Mouse (Mus musculus) MEL (cell line): ENCODE measurements around the gene Polr1a. TPM values are rescaled to one million over a fixed set of nuclear protein-coding genes. Genes with fewer than 3 reads are reported as not detected.

Experiments used
- DNase-seq: peaks from one replicate; pipeline ENCODE4 v3.0.0; 2011; ENCODE audit warnings: low read depth, low spot score
- H3K27ac ChIP-seq: 2 replicates; pipeline ENCODE4 v1.5.1; 2012; ENCODE audit warnings: low read depth, mild to moderate bottlenecking, control low read depth, low read length, moderate library complexity; ENCODE audit not compliant: control insufficient read depth
- H3K27me3 ChIP-seq, 2 experiments: fragments of 150-350 bp in 1 of 2; sonication (generic) in 1 of 2; 2 replicates each; pipeline ENCODE4 v1.6.1; 2012; ENCODE audit warnings: low read length in 2 of 2, mild to moderate bottlenecking in 2 of 2, improper control_type of control experiment in 1 of 2, moderate library complexity in 1 of 2; ENCODE audit not compliant: insufficient read depth in 2 of 2, control insufficient read depth in 1 of 2
- H3K36me3 ChIP-seq, 2 experiments: 2 replicates each; pipeline ENCODE4 v1.6.1; 2012 to 2014; ENCODE audit warnings: low read length in 2 of 2, improper control_type of control experiment in 1 of 2, inconsistent platforms in 1 of 2, mild to moderate bottlenecking in 1 of 2; ENCODE audit not compliant: insufficient read depth in 2 of 2, control insufficient read depth in 1 of 2
- H3K4me1 ChIP-seq, 2 experiments: fragments of 150-350 bp in 1 of 2; sonication (generic) in 1 of 2; 2 replicates each; pipeline ENCODE4 v1.6.1; 2012; ENCODE audit warnings: low read length in 2 of 2, improper control_type of control experiment in 1 of 2, mild to moderate bottlenecking in 1 of 2; ENCODE audit not compliant: insufficient read depth in 2 of 2, control insufficient read depth in 1 of 2
- H3K4me3 ChIP-seq, 2 experiments: fragments of 150-350 bp in 1 of 2; sonication (generic) in 1 of 2; 2 replicates each; pipeline ENCODE4 v1.5.1; 2012; ENCODE audit warnings: low read depth in 2 of 2, low read length in 2 of 2, mild to moderate bottlenecking in 2 of 2, moderate library complexity in 2 of 2, control low read depth in 1 of 2, improper control_type of control experiment in 1 of 2; ENCODE audit not compliant: control insufficient read depth in 1 of 2, insufficient read depth in 1 of 2
- H3K79me2 ChIP-seq: 2 replicates; pipeline ENCODE4 v1.6.1; 2012; ENCODE audit warnings: mild to moderate bottlenecking, low read length, moderate library complexity; ENCODE audit not compliant: control insufficient read depth, poor library complexity, insufficient read depth
- H3K9ac ChIP-seq: 2 replicates; pipeline ENCODE4 v1.6.1; 2012; ENCODE audit warnings: low read depth, mild to moderate bottlenecking, control low read depth, low read length, moderate library complexity; ENCODE audit not compliant: control insufficient read depth, poor library complexity, severe bottlenecking
- H3K9me3 ChIP-seq: fragments of 150-350 bp; sonication (generic); replicated peaks from 2 replicates; pipeline ENCODE4 v1.6.1; 2012; ENCODE audit warnings: mild to moderate bottlenecking, low read length, improper control_type of control experiment, moderate library complexity; ENCODE audit not compliant: insufficient read depth
- BHLHE40 ChIP-seq: IDR thresholded peaks from 2 replicates; pipeline ENCODE4 v1.6.1; 2012; ENCODE audit warnings: low read depth, mild to moderate bottlenecking, inconsistent platforms, low read length, improper control_type of control experiment, borderline replicate concordance
- CHD1 ChIP-seq: IDR thresholded peaks from 2 replicates; pipeline ENCODE4 v1.6.1; 2012; ENCODE audit warnings: low read depth, mild to moderate bottlenecking, inconsistent platforms, low read length, improper control_type of control experiment
- CTCF ChIP-seq, 3 experiments: IDR thresholded peaks in 2 of 3; conservative IDR thresholded peaks in 1 of 3; 2 replicates each; pipeline ENCODE4 v1.5.1; 2011 to 2012; ENCODE audit warnings: low read length in 3 of 3, low read depth in 2 of 3, mild to moderate bottlenecking in 2 of 3, improper control_type of control experiment in 1 of 3, inconsistent platforms in 1 of 3, mixed read lengths in 1 of 3, moderate library complexity in 1 of 3; ENCODE audit not compliant: control insufficient read depth in 1 of 3, insufficient read depth in 1 of 3, poor library complexity in 1 of 3, severe bottlenecking in 1 of 3
- E2F4 ChIP-seq: IDR thresholded peaks from 2 replicates; pipeline ENCODE4 v1.6.1; 2011; ENCODE audit warnings: low read depth, low read length, improper control_type of control experiment, borderline replicate concordance
- ELF1 ChIP-seq: IDR thresholded peaks from 2 replicates; pipeline ENCODE4 v1.6.1; 2014; ENCODE audit warnings: low read depth, mild to moderate bottlenecking, inconsistent platforms, low read length, improper control_type of control experiment, moderate library complexity
- EP300 ChIP-seq, 2 experiments: IDR thresholded peaks; 2 replicates each; pipeline ENCODE4 v1.6.1; 2011; ENCODE audit warnings: improper control_type of control experiment in 2 of 2, low read length in 2 of 2, low read depth in 1 of 2, mild to moderate bottlenecking in 1 of 2
- ETS1 ChIP-seq: IDR thresholded peaks from 2 replicates; pipeline ENCODE4 v1.6.1; 2012; ENCODE audit warnings: low read depth, mild to moderate bottlenecking, inconsistent platforms, low read length, improper control_type of control experiment, moderate library complexity
- GABPA ChIP-seq: IDR thresholded peaks from 2 replicates; pipeline ENCODE4 v1.6.1; 2012; ENCODE audit warnings: low read depth, mild to moderate bottlenecking, inconsistent platforms, low read length, improper control_type of control experiment, moderate library complexity
- GATA1 ChIP-seq: IDR thresholded peaks from 2 replicates; pipeline ENCODE4 v1.6.1; 2011; ENCODE audit warnings: low read depth, low read length, improper control_type of control experiment
- JUND ChIP-seq: IDR thresholded peaks from 2 replicates; pipeline ENCODE4 v1.6.1; 2011; ENCODE audit warnings: low read depth, mild to moderate bottlenecking, improper control_type of control experiment, low read length
- KAT2A ChIP-seq: conservative IDR thresholded peaks from 2 replicates; pipeline ENCODE4 v1.6.1; 2012; ENCODE audit warnings: low read depth, low read length, improper control_type of control experiment, inconsistent platforms
- MAX ChIP-seq: IDR thresholded peaks from 2 replicates; pipeline ENCODE4 v1.6.1; 2011; ENCODE audit warnings: low read length, improper control_type of control experiment
- MAZ ChIP-seq: IDR thresholded peaks from 2 replicates; pipeline ENCODE4 v1.6.1; 2012; ENCODE audit warnings: low read depth, mild to moderate bottlenecking, inconsistent platforms, low read length, improper control_type of control experiment
- MXI1 ChIP-seq: IDR thresholded peaks from 2 replicates; pipeline ENCODE4 v1.6.1; 2011; ENCODE audit warnings: mild to moderate bottlenecking, low read depth, low read length, improper control_type of control experiment
- MYC ChIP-seq: IDR thresholded peaks from 2 replicates; pipeline ENCODE4 v1.6.1; 2011; ENCODE audit warnings: low read depth, mild to moderate bottlenecking, low read length, improper control_type of control experiment, moderate library complexity
- NELFE ChIP-seq: IDR thresholded peaks from 2 replicates; pipeline ENCODE4 v1.6.1; 2011; ENCODE audit warnings: low read depth, low read length, improper control_type of control experiment
- NRF1 ChIP-seq: IDR thresholded peaks from 2 replicates; pipeline ENCODE4 v1.6.1; 2014; ENCODE audit warnings: low read depth, mild to moderate bottlenecking, inconsistent platforms, low read length, improper control_type of control experiment, moderate library complexity; ENCODE audit not compliant: poor library complexity, insufficient read depth, severe bottlenecking
- POLR2A ChIP-seq, 2 experiments: IDR thresholded peaks; 2 replicates each; pipeline ENCODE4 v1.6.1; 2011 to 2012; ENCODE audit warnings: low read length in 2 of 2, mild to moderate bottlenecking in 2 of 2, control low read depth in 1 of 2, improper control_type of control experiment in 1 of 2, low read depth in 1 of 2, moderate library complexity in 1 of 2; ENCODE audit not compliant: control insufficient read depth in 1 of 2, insufficient read depth in 1 of 2, poor library complexity in 1 of 2
- POLR2AphosphoS2 ChIP-seq: IDR thresholded peaks from 2 replicates; pipeline ENCODE4 v1.6.1; 2011; ENCODE audit warnings: low read length, improper control_type of control experiment
- POLR2AphosphoS5 ChIP-seq: IDR thresholded peaks from 2 replicates; pipeline ENCODE4 v1.6.1; 2012; ENCODE audit warnings: low read depth, borderline replicate concordance, mild to moderate bottlenecking, inconsistent platforms, low read length, moderate library complexity, mixed read lengths
- RAD21 ChIP-seq: IDR thresholded peaks from 2 replicates; pipeline ENCODE4 v1.6.1; 2011; ENCODE audit warnings: mild to moderate bottlenecking, low read depth, low read length, improper control_type of control experiment
- RCOR1 ChIP-seq: IDR thresholded peaks from 2 replicates; pipeline ENCODE4 v1.6.1; 2012; ENCODE audit warnings: low read depth, mild to moderate bottlenecking, inconsistent platforms, low read length, improper control_type of control experiment
- SIN3A ChIP-seq: IDR thresholded peaks from 2 replicates; pipeline ENCODE4 v1.6.1; 2012; ENCODE audit warnings: low read length, improper control_type of control experiment, inconsistent platforms
- SMC3 ChIP-seq: IDR thresholded peaks from 2 replicates; pipeline ENCODE4 v1.6.1; 2011; ENCODE audit warnings: low read depth, low read length, improper control_type of control experiment
- TAL1 ChIP-seq: IDR thresholded peaks from 2 replicates; pipeline ENCODE4 v1.6.1; 2012; ENCODE audit warnings: mild to moderate bottlenecking, inconsistent platforms, low read length, moderate library complexity, mixed read lengths
- TBP ChIP-seq: IDR thresholded peaks from 2 replicates; pipeline ENCODE4 v1.8.0; 2011; ENCODE audit warnings: low read depth, low read length, improper control_type of control experiment
- TCF12 ChIP-seq: IDR thresholded peaks from 2 replicates; pipeline ENCODE4 v1.6.1; 2014; ENCODE audit warnings: low read depth, mild to moderate bottlenecking, inconsistent platforms, low read length, improper control_type of control experiment, moderate library complexity
- UBTF ChIP-seq: IDR thresholded peaks from 2 replicates; pipeline ENCODE4 v1.6.1; 2012; ENCODE audit warnings: low read depth, mild to moderate bottlenecking, inconsistent platforms, low read length, improper control_type of control experiment, moderate library complexity, borderline replicate concordance; ENCODE audit not compliant: insufficient read depth
- USF1 ChIP-seq: IDR thresholded peaks from 2 replicates; pipeline ENCODE4 v1.6.1; 2014; ENCODE audit warnings: low read depth, mild to moderate bottlenecking, inconsistent platforms, low read length, improper control_type of control experiment, moderate library complexity
- USF2 ChIP-seq, 2 experiments: IDR thresholded peaks; 2 replicates each; pipeline ENCODE4 v1.6.1; 2011 to 2012; ENCODE audit warnings: improper control_type of control experiment in 2 of 2, low read length in 2 of 2, borderline replicate concordance in 1 of 2, inconsistent platforms in 1 of 2, low read depth in 1 of 2, mild to moderate bottlenecking in 1 of 2; ENCODE audit not compliant: insufficient read depth in 1 of 2
- ZC3H11A ChIP-seq: IDR thresholded peaks from 2 replicates; pipeline ENCODE4 v1.6.1; 2012; ENCODE audit warnings: low read depth, mild to moderate bottlenecking, inconsistent platforms, low read length, improper control_type of control experiment
- ZKSCAN1 ChIP-seq: IDR thresholded peaks from 2 replicates; pipeline ENCODE4 v1.6.1; 2012; ENCODE audit warnings: low read depth, mild to moderate bottlenecking, inconsistent platforms, low read length, improper control_type of control experiment, moderate library complexity
- ZMIZ1 ChIP-seq: IDR thresholded peaks from 2 replicates; pipeline ENCODE4 v1.6.1; 2012; ENCODE audit warnings: low read depth, mild to moderate bottlenecking, inconsistent platforms, low read length, improper control_type of control experiment, moderate library complexity
- ZNF384 ChIP-seq: IDR thresholded peaks from 2 replicates; pipeline ENCODE4 v1.6.1; 2012; ENCODE audit warnings: low read depth, mild to moderate bottlenecking, inconsistent platforms, low read length, improper control_type of control experiment
- polyA plus RNA-seq, 2 experiments: library from polyadenylated mRNA; stranded (reverse) in 1 of 2; unstranded in 1 of 2; fragments of >175 nt in 1 of 2; fragments of >200 nt in 1 of 2; gene quantifications; 2 replicates each; pipeline versions ENCODE4 v1.2.1 to v1.2.4; 2012; ENCODE audit warnings: low replicate concordance in 2 of 2, low read depth in 1 of 2; ENCODE audit not compliant: insufficient read length in 2 of 2, insufficient read depth in 1 of 2, missing spikeins in 1 of 2
- total RNA-seq: library from RNA; depleted of rRNA; stranded (reverse); fragments of 300-350 nt; gene quantifications from 2 replicates; pipeline ENCODE4 v1.2.3, GENCODE M21; 2012; rRNA removed

The Polr1a gene
- 66.8 and 68.4 TPM in 2 replicates for total RNA-seq
- polyA plus RNA-seq, result 100 to 1,000 TPM; 105 to 211 TPM

DNA sequence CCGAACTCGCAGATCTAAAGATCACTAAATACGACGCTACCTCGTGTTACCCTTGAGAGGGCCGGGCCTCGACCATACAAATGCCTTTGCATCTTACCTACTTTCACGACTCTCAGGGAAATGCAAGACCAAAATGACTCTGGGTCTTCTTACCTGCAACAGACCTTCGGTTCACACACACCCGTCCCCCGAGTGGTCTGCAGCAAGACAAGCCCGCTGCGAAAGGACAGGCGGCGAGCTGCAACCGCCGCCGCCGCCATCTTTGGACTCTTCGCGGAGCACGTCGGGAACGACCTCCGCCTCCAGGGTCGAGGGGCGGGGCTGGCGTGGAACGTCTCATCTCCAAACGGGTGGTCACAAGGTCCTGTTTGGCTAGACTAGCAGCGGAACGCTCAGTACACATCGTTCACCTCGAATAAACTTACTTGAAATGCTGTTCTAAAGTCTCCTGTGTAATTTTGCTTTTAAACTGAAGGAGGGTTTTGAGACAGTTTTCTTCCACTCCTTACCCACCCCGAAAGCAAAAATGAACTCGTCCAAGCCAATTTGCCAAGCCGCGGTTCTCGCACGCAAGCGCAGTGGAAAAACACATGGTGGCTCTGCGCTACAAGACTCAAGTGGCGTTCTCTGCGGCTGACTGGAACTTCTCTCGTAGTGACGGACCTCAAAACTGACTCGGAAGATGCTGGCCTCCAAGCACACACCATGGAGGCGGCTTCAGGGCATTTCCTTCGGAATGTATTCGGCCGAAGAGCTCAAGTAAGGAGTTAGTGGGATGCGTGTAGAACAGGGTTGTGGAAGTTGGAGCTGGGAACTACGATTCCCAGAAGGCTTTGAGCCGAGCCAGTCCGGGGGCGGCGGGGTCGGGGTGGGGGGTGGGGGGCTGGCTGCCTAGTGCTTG lies at the start of gene Polr1a, which contains the start of gene Ptcd3:
TSS of gene Polr1a (plus strand) at position 573 of the 901 bp plus-strand sequence.
TSS of gene Ptcd3 (minus strand) at position 270 of the 901 bp plus-strand sequence.
- H3K4me3 ChIP-seq, result peak within 1 kb of the TSS; percentile 94 to 98
- H3K9me3 ChIP-seq, result no peaks in the 10 kb centered on the region
- peak; percentile 95 for DNase-seq
- peak within 1 kb of the TSS; percentile 90 for H3K27ac ChIP-seq
- peaks cover 3% of the 10 kb centered on the region in 2 experiments; a peak in 2 of 4 replicates for H3K4me1 ChIP-seq
- H3K36me3 ChIP-seq, result peaks cover 18 to 22% of the 10 kb centered on the region in 2 experiments
- peaks cover 46% of the 10 kb centered on the region for H3K79me2 ChIP-seq
- peak within 1 kb of the TSS; percentile 84 for H3K9ac ChIP-seq
- no peaks in the 10 kb centered on the region for H3K27me3 ChIP-seq
- TF ChIP-seq MAX (peak; percentile 80), EP300 (IDR thresholded peaks at IDR 0.05; ENCODE audit: low read depth in 1 of 2, low read length in 2 of 2) (no peak), CTCF (IDR thresholded peaks at IDR 0.05 in 2 of 3, conservative IDR thresholded peaks at IDR 0.05 in 1 of 3; ENCODE audit: control insufficient read depth in 1 of 3, insufficient read depth in 1 of 3, low read depth in 2 of 3, low read length in 3 of 3, poor library complexity in 1 of 3, severe bottlenecking in 1 of 3) (no peak), CHD1 (peak; percentile 99), GATA1 (no peak), TAL1 (no peak), ZC3H11A (no peak), ZMIZ1 (peak; percentile 76), GABPA (no peak), UBTF (no peak), ZNF384 (no peak), USF2 (IDR thresholded peaks at IDR 0.05; ENCODE audit: borderline replicate concordance in 1 of 2, insufficient read depth in 1 of 2, low read depth in 1 of 2, low read length in 2 of 2) (no peak), JUND (no peak), NELFE (peak; percentile 91), ETS1 (peak; percentile 16; the same call in 1 of the 2 replicates), BHLHE40 (no peak), E2F4 (no peak), RCOR1 (no peak; the same call in 1 of the 2 replicates), TBP (peak; percentile 81), KAT2A (peak; percentile 67), SIN3A (peak; percentile 90), RAD21 (no peak), POLR2AphosphoS5 (no peak), MAZ (no peak), MYC (peak; percentile 93), TCF12 (0 out of 2 replicates have a peak, but pooled peaks have one; percentile 39), USF1 (0 out of 2 replicates have a peak, but pooled peaks have one; percentile 31), NRF1 (peak; percentile 90), ZKSCAN1 (no peak), ELF1 (no peak), POLR2AphosphoS2 (peak; percentile 82; the same call in 1 of the 2 replicates), SMC3 (no peak), POLR2A (IDR thresholded peaks at IDR 0.05; ENCODE audit: control insufficient read depth in 1 of 2, insufficient read depth in 1 of 2, low read depth in 1 of 2, low read length in 2 of 2, poor library complexity in 1 of 2) (peak; percentile 80 to 92), MXI1 (peak; percentile 92)
